Mouse (Mus musculus) intestine, postnatal 0 days (tissue): ENCODE measurements at regions not wholly inside any gene's neighbourhood (a gene's known extent, or its start where the extent isn't known, plus 50 kb on each side); places are given as distances from the start of the nearest gene placed in this dataset.

Experiments
- ATAC-seq: fragments of 200-750 bp; cut with Nextera tagmentation; 2 replicates; pipeline ENCODE4 v1.8.0; 2017; ENCODE audit warnings: mild to moderate bottlenecking, moderate TSS enrichment, moderate library complexity
- H3K27ac ChIP-seq: fragments of 300-500 bp; sonication (generic); 2 replicates; pipeline ENCODE4 v1.5.1; 2014; ENCODE audit warnings: mild to moderate bottlenecking, low read depth, low read length, moderate library complexity
- H3K27me3 ChIP-seq: fragments of 300-500 bp; sonication (generic); replicated peaks from 2 replicates; pipeline ENCODE4 v1.6.1; 2014; ENCODE audit warnings: low read length, mixed read lengths; ENCODE audit not compliant: control insufficient read depth, insufficient read depth
- H3K36me3 ChIP-seq: fragments of 300-500 bp; sonication (generic); 2 replicates; pipeline ENCODE4 v1.6.1; 2014; ENCODE audit warnings: mild to moderate bottlenecking, moderate library complexity; ENCODE audit not compliant: control insufficient read depth, insufficient read depth
- H3K4me1 ChIP-seq: fragments of 300-500 bp; sonication (generic); replicated peaks from 2 replicates; pipeline ENCODE4 v1.6.1; 2014; ENCODE audit warnings: antibody characterized with exemption, low read length, mixed read lengths; ENCODE audit not compliant: control insufficient read depth, insufficient read depth
- H3K4me2 ChIP-seq: fragments of 300-500 bp; sonication (generic); replicated peaks from 2 replicates; pipeline ENCODE4 v1.6.1; 2014; ENCODE audit warnings: low read depth, mild to moderate bottlenecking, moderate library complexity
- H3K4me3 ChIP-seq: fragments of 300-500 bp; sonication (generic); 2 replicates; pipeline ENCODE4 v1.5.1; 2014; ENCODE audit warnings: low read depth, low read length
- H3K9ac ChIP-seq: fragments of 300-500 bp; sonication (generic); 2 replicates; pipeline ENCODE4 v1.6.1; 2014; ENCODE audit warnings: mild to moderate bottlenecking, low read depth, low read length
- H3K9me3 ChIP-seq: fragments of 300-500 bp; sonication (generic); 2 replicates; pipeline ENCODE4 v1.6.1; 2016; ENCODE audit warnings: mixed run types; ENCODE audit not compliant: control insufficient read depth
- CTCF ChIP-seq: sonication (generic); IDR thresholded peaks from 2 replicates; pipeline ENCODE4 v1.5.1; 2016; ENCODE audit warnings: low read depth, mild to moderate bottlenecking, control low read depth, antibody characterized with exemption, moderate library complexity
- WGBS: fragments of 180-500 bp; shearing (Covaris S2); extraction: QIAGEN DNeasy Blood & Tissue Kit; methylation state at CpG from one replicate; pipeline ENCODE4 v1.1.7; 2014; 5-methylcytosine and 5-hydroxymethylcytosine counted together

DNA sequence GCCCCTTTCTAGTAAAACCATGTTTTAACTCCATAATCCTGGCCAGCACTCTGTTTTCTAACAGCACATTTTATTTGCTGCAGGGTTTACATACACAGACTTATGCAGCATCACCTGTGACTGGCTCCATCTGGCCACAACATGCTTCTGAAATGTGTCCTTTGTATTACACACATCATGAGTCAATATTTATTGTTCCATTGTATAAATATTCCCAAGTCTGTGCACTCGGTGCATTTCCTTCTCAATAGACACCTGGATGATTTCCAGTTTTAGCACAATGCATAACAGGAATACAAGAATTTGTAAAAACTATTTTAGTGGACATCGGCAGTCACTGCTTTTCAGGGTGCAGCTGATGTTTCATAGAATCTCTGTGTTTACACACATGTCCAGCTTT lies 294.6 kb upstream of the Rasgrp1 start:
- Histone ChIP-seq H3K4me1 (no peaks in the 10 kb centered on the region), H3K9me3 (no peaks in the 10 kb centered on the region), H3K4me2 (no peak overlapping the region), H3K9ac (no peak overlapping the region), H3K27me3 (no peaks in the 10 kb centered on the region), H3K36me3 (no peaks in the 10 kb centered on the region), H3K27ac (no peak overlapping the region), H3K4me3 (no peak overlapping the region)
- no peak for TF ChIP-seq CTCF
- ATAC-seq: no peak
- 39% methylated on average over 2 of the region's 2 CpGs for WGBS

DNA sequence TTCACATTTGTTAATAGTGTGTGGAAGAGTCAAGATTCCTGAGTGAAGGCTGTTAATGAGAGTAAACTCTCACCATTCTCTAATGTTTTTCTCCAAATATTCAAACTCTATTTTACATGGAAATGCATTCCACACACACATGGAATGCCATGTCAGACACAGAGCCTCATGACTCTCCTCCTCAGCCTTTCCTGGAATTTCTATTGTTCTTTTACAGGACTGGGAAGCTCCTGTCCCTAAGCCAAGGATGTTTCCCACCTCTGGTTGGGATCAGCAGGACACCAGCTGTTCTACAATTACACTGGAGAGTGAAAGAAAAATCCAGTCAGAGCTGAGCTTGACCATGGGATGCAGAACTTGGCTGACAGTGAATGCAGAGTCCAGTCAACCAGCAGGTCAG lies 309.3 kb upstream of the Rasgrp1 start:
- H3K4me1 ChIP-seq: no peaks in the 10 kb centered on the region
- no peak overlapping the region for H3K27ac ChIP-seq
- H3K27me3 ChIP-seq: no peaks in the 10 kb centered on the region
- H3K9ac ChIP-seq: no peak overlapping the region
- no peak for TF ChIP-seq CTCF
- H3K9me3 ChIP-seq: no peaks in the 10 kb centered on the region
- no peak overlapping the region for H3K4me2 ChIP-seq
- H3K36me3 ChIP-seq: no peaks in the 10 kb centered on the region
- ATAC-seq: no peak
- H3K4me3 ChIP-seq: no peak overlapping the region

DNA sequence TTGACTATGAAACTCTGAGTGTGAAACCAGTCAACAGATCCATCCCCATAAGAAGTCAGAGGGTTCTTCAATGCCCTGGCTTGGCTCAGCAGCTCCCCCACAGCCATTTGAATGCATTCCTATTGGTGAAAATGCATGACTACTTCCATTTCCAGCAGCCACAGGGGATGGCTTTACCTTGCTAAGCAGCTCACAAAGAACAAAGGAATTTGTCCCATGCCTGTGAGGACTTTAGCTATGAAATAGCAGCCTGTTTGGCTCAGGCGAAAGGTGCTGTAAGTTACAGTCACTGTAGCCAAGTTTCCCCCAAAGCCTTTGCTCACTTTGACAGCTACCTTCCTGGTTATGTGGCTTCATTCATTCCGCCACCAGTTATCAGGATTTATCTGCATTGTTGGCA lies 309.8 kb upstream of the Rasgrp1 start:
- no peak overlapping the region for H3K4me2 ChIP-seq
- H3K9ac ChIP-seq: no peak overlapping the region
- no peak overlapping the region for H3K27ac ChIP-seq
- H3K9me3 ChIP-seq: no peaks in the 10 kb centered on the region
- H3K36me3 ChIP-seq: no peaks in the 10 kb centered on the region
- 54% methylated on average over 2 of the region's 2 CpGs for WGBS
- no peak for TF ChIP-seq CTCF
- no peaks in the 10 kb centered on the region for H3K27me3 ChIP-seq
- ATAC-seq: no peak
- no peaks in the 10 kb centered on the region for H3K4me1 ChIP-seq
- H3K4me3 ChIP-seq: no peak overlapping the region

DNA sequence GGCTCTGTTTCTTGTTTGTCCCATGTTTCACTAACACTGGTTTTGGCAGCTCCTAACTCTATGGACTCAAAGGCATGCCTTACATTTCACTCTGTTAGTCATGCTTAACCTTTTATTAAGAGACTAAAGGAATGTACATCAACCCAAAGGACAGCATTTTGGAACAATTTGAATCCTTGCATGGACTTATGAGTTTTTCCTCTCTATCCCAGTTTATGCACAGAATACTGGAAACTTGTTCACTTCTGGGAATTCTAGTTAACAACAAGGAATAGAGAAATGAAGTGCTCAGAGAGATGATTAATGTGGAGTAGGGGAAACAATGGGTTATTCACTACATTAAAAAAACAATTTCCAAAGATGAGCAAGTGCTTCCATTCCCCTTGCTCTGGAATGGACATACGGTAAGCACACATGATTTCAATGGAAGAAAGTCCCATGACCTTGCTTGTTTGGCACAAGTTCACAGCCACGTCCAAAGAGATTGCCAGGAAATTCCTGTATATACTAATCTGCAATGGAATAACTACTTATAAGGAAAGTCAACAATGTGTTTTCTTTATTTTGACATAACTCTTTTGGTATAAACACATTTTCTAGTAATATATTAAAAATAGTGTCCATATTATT lies 313.9 kb upstream of the Rasgrp1 start:
- no peak for ATAC-seq
- TF ChIP-seq CTCF: no peak
- WGBS: 57% methylated on average over 2 of the region's 2 CpGs

DNA sequence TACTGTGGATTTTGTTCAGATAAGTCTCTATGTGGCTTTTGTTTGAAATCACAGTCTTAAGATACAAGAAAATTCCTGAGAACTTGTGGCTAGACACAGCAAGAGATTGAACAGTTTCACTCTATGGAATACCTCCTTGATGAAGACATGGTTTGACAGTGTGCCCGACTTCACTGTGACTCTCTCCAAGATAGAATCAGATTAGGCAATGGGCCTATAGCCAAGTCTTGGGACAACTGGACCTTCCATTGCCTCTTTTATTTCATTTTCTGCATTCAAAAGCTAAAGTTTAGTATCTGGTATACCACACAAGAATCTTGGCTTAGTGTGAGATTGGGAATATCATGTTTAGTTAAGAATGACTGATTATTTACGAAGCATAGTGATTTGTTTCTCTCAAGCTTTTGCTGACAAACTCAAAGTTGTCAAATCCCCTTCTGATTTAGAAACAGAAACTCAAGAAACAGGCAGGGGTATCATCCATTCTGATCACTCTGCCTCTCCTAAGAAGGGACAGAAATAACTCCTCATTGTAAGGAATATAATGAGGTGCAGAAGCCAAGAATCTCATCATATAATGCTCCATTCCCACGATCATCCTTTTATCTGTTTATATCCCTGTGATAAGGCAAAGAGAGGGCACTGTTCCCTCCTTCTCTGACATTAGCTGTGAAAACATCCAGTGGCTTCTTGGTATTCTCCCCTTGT lies 317.6 kb upstream of the Rasgrp1 start:
- H3K36me3 ChIP-seq: no peaks in the 10 kb centered on the region
- ATAC-seq: no peak
- no peak overlapping the region for H3K27ac ChIP-seq
- 77% methylated on average over 3 of the region's 3 CpGs for WGBS
- H3K4me2 ChIP-seq: no peak overlapping the region
- no peaks in the 10 kb centered on the region for H3K27me3 ChIP-seq
- H3K4me3 ChIP-seq: no peak overlapping the region
- no peaks in the 10 kb centered on the region for H3K9me3 ChIP-seq
- no peak for TF ChIP-seq CTCF
- H3K9ac ChIP-seq: no peak overlapping the region
- H3K4me1 ChIP-seq: no peaks in the 10 kb centered on the region

More for the DNA sequence above, 313.9 kb upstream of the Rasgrp1 start:
- Histone ChIP-seq H3K9me3 (no peaks in the 10 kb centered on the region), H3K4me1 (no peaks in the 10 kb centered on the region), H3K27me3 (no peaks in the 10 kb centered on the region), H3K4me3 (no peak overlapping the region), H3K36me3 (no peaks in the 10 kb centered on the region), H3K4me2 (no peak overlapping the region), H3K27ac (no peak overlapping the region), H3K9ac (no peak overlapping the region)

DNA sequence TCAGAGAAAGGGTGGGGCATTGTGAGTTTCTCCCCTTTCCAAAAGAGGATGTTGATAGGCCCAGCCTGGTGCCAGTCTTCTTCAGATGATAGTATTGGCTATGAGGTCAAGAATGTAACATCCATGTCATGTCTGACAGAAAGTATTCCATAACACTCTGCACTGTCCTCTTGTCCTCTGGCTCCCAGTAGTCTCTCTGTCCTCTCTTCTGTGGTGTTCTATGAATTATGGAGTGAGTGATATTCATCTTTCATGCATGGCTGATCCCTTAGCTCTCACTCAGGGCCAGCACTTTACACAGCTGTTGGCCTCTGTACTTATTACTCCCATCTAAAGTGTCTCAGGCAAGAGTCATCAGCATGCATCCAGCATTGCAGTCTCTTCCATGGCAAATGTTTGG lies 319.9 kb upstream of the Rasgrp1 start:
- TF ChIP-seq CTCF: no peak
- no peak for ATAC-seq
- Histone ChIP-seq H3K4me1 (no peaks in the 10 kb centered on the region), H3K4me2 (no peak overlapping the region), H3K36me3 (no peaks in the 10 kb centered on the region), H3K9me3 (no peaks in the 10 kb centered on the region), H3K27me3 (no peaks in the 10 kb centered on the region), H3K4me3 (no peak overlapping the region), H3K9ac (no peak overlapping the region), H3K27ac (no peak overlapping the region)
